Mouse (Mus musculus): ENCODE measurements around the gene Il31. TPM values are rescaled to one million over a fixed set of nuclear protein-coding genes. Genes with fewer than 3 reads are reported as not detected.

The Il31 gene
- not detected for polyA plus RNA-seq (2014; fragmentation: Illumina TruSeq; extraction: RNeasy Lipid Tissue Mini Kit (QIAGEN cat#74804); ENCODE audit: low replicate concordance)

GRCm38 (mm10) chr5:123489112-123489785 is at the start of gene Il31, which contains the start of gene Lrrc43:
Gene Il31 (minus strand): TSS chr5:123489489.
Gene Lrrc43 (plus strand): TSS chr5:123489305.

GRCm38 (mm10) chr5:123525281-123525680 is 36.0 kb upstream of the Il31 start, which contains the start of gene Gm49027:
Gene Gm49027 (minus strand): TSS chr5:123525488.

GRCm38 (mm10) chr5:123523692-123524392 is 34.6 kb upstream of the Il31 start, which contains the start of gene Diablo:
Gene Diablo (minus strand): TSS chr5:123524176.

GRCm38 (mm10) chr5:123510160-123510559 is 20.9 kb upstream of the Il31 start, which contains the start of gene B3gnt4:
Gene B3gnt4 (plus strand): TSS chr5:123510460.

Other genes starting within 250 kb of the Il31 start
- gene Wdr66, start 237.4 kb downstream of the Il31 start, polyA plus RNA-seq (2014; fragmentation: Illumina TruSeq; extraction: RNeasy Lipid Tissue Mini Kit (QIAGEN cat#74804); ENCODE audit: low replicate concordance): not detected
- 2.0 TPM for gene Bcl7a, start 145.7 kb downstream of the Il31 start, polyA plus RNA-seq (2014; fragmentation: Illumina TruSeq; extraction: RNeasy Lipid Tissue Mini Kit (QIAGEN cat#74804); ENCODE audit: low replicate concordance)
- 10.8 TPM for gene Mlxip, start 94.7 kb downstream of the Il31 start, polyA plus RNA-seq (2014; fragmentation: Illumina TruSeq; extraction: RNeasy Lipid Tissue Mini Kit (QIAGEN cat#74804); ENCODE audit: low replicate concordance)
- gene Lrrc43, start 184 bp downstream of the Il31 start, polyA plus RNA-seq (2014; fragmentation: Illumina TruSeq; extraction: RNeasy Lipid Tissue Mini Kit (QIAGEN cat#74804); ENCODE audit: low replicate concordance): not detected
- not detected for gene B3gnt4, start 21.0 kb upstream of the Il31 start, polyA plus RNA-seq (2014; fragmentation: Illumina TruSeq; extraction: RNeasy Lipid Tissue Mini Kit (QIAGEN cat#74804); ENCODE audit: low replicate concordance)
- gene Diablo, start 34.7 kb upstream of the Il31 start, polyA plus RNA-seq (2014; fragmentation: Illumina TruSeq; extraction: RNeasy Lipid Tissue Mini Kit (QIAGEN cat#74804); ENCODE audit: low replicate concordance): 60.3 TPM
- not detected for gene Gm49027, start 36.0 kb upstream of the Il31 start, polyA plus RNA-seq (2014; fragmentation: Illumina TruSeq; extraction: RNeasy Lipid Tissue Mini Kit (QIAGEN cat#74804); ENCODE audit: low replicate concordance)
- gene Vps33a, start 83.5 kb upstream of the Il31 start, polyA plus RNA-seq (2014; fragmentation: Illumina TruSeq; extraction: RNeasy Lipid Tissue Mini Kit (QIAGEN cat#74804); ENCODE audit: low replicate concordance): 8.2 TPM
- 20.2 TPM for gene Clip1, start 195.1 kb upstream of the Il31 start, polyA plus RNA-seq (2014; fragmentation: Illumina TruSeq; extraction: RNeasy Lipid Tissue Mini Kit (QIAGEN cat#74804); ENCODE audit: low replicate concordance)
- gene Zcchc8, start 231.6 kb upstream of the Il31 start, polyA plus RNA-seq (2014; fragmentation: Illumina TruSeq; extraction: RNeasy Lipid Tissue Mini Kit (QIAGEN cat#74804); ENCODE audit: low replicate concordance): 153 TPM